Mouse (Mus musculus) testis, adult 10 weeks (tissue): ENCODE measurements around the gene Cypt2. TPM values are rescaled to one million over a fixed set of nuclear protein-coding genes. Genes with fewer than 3 reads are reported as not detected.

Source experiments
- polyA plus RNA-seq: library from polyadenylated mRNA; stranded (reverse); fragments of 350-450 nt; fragmentation: Illumina TruSeq; extraction: RNeasy Lipid Tissue Mini Kit (QIAGEN cat#74804); gene quantifications from one replicate; pipeline ENCODE4 v1.2.3, GENCODE M21; 2014; ENCODE audit warnings: low read depth, low replicate concordance

Cypt2 gene
- polyA plus RNA-seq = 169 TPM

DNA sequence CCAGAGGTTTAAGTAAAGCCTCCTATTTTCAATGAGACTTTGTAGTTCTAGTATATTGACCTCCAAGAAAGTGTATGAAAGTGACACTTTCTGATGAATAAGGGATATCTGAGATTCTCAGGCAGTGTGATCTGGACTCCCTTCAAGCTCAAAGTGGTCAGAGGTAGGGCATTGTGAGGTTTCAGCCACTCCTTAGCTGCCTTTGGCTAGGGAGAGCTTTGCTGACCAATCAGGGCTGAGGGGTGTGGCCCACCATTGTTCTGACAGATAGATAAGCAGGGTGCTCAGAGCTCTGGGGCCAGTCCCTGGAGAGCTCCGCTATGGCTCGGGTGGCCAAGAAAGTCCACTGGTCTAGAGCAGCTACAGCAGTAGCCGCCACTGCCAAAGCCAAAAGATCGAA, at the start of gene Cypt2:
Cypt2 (plus strand) TSS at position 301 of the 400 bp plus-strand sequence.

